ENCODE assay signal across 8 mouse cellular contexts in genomic region chr14:55540067-55540786, GRCm38 (mm10). TPM values are rescaled to one million over a fixed set of nuclear protein-coding genes. Genes with fewer than 3 reads are reported as not detected.
DNase-seq lines count a peak whose midpoint lies in the region; ATAC-seq lines count a peak whose summit lies in the region.

Gene Pck2 (plus strand): TSS chr14:55540266.

- peak within 1 kb of the TSS; percentile 85 for H3K9ac ChIP-seq in heart, embryonic 11.5 days (ENCODE audit: low read depth, low read length)
- peak within 1 kb of the TSS; percentile 77 for H3K9ac ChIP-seq in kidney, embryonic 16.5 days (replicated peaks; ENCODE audit: low read length)
- peak within 1 kb of the TSS; percentile 87 for H3K9ac ChIP-seq in liver, embryonic 12.5 days
- H3K9ac ChIP-seq in stomach, embryonic 15.5 days: peak within 1 kb of the TSS; percentile 76

- ATAC-seq in heart, embryonic 11.5 days (replicated peaks; ENCODE audit: insufficient number of reproducible peaks, low FRiP score, low TSS enrichment): peak; percentile 94
- peak; percentile 98 for ATAC-seq in kidney, embryonic 16.5 days (ENCODE audit: low FRiP score, low TSS enrichment)
- ATAC-seq in liver, embryonic 12.5 days: peak; percentile 98
- peak; percentile 95 for ATAC-seq in stomach, embryonic 15.5 days (ENCODE audit: insufficient read depth, low FRiP score, low read depth)

- peaks cover 59% of the 10 kb centered on the region for H3K4me1 ChIP-seq in erythroblast, embryonic 14.5 days (ENCODE audit: control insufficient read depth)
- peaks cover 12% of the 10 kb centered on the region for H3K4me1 ChIP-seq in heart, embryonic 11.5 days (ENCODE audit: control insufficient read depth, insufficient read depth, low read length)
- peaks cover 12% of the 10 kb centered on the region for H3K4me1 ChIP-seq in kidney, embryonic 16.5 days (ENCODE audit: insufficient read depth, low read length)
- peaks cover 51% of the 10 kb centered on the region for H3K4me1 ChIP-seq in liver, embryonic 12.5 days
- H3K4me1 ChIP-seq in stomach, embryonic 15.5 days: peaks cover 18% of the 10 kb centered on the region; the same call in 1 of the 2 replicates

- DNase-seq in CD4-positive, CD25-positive, alpha-beta regulatory T cell, adult 2 months (ENCODE audit: low read depth, low spot score): peak; percentile 74
- DNase-seq in brain, adult 2 months (ENCODE audit: low read depth, low spot score): peak; percentile 95
- DNase-seq in naive thymus-derived CD4-positive, alpha-beta T cell, adult 2 months (ENCODE audit: low read depth): peak; percentile 55

- H3K27ac ChIP-seq in heart, embryonic 11.5 days (ENCODE audit: low read depth, low read length): peak within 1 kb of the TSS; percentile 87
- peak within 1 kb of the TSS; percentile 93 for H3K27ac ChIP-seq in kidney, embryonic 16.5 days (ENCODE audit: low read length)
- H3K27ac ChIP-seq in liver, embryonic 12.5 days: peak within 1 kb of the TSS; percentile 87
- peak within 1 kb of the TSS; percentile 95 for H3K27ac ChIP-seq in stomach, embryonic 15.5 days

- no peaks in the 10 kb centered on the region for H3K9me3 ChIP-seq in erythroblast, embryonic 14.5 days (ENCODE audit: control insufficient read depth, low read length)
- H3K9me3 ChIP-seq in heart, embryonic 11.5 days (replicated peaks; ENCODE audit: control insufficient read depth, low read length): no peaks in the 10 kb centered on the region
- no peaks in the 10 kb centered on the region for H3K9me3 ChIP-seq in kidney, embryonic 16.5 days (ENCODE audit: low read length)
- H3K9me3 ChIP-seq in liver, embryonic 12.5 days (replicated peaks): no peaks in the 10 kb centered on the region
- no peaks in the 10 kb centered on the region for H3K9me3 ChIP-seq in stomach, embryonic 15.5 days

- H3K27me3 ChIP-seq in erythroblast, embryonic 14.5 days (ENCODE audit: control insufficient read depth): no peaks in the 10 kb centered on the region
- H3K27me3 ChIP-seq in heart, embryonic 11.5 days (ENCODE audit: control insufficient read depth, insufficient read depth, low read length): no peaks in the 10 kb centered on the region
- no peaks in the 10 kb centered on the region for H3K27me3 ChIP-seq in kidney, embryonic 16.5 days (ENCODE audit: insufficient read depth, low read length)
- H3K27me3 ChIP-seq in liver, embryonic 12.5 days (replicated peaks): 0 out of 2 replicates have a peak, but pooled peaks cover 4% of the 10 kb centered on the region
- H3K27me3 ChIP-seq in stomach, embryonic 15.5 days (replicated peaks): no peaks in the 10 kb centered on the region

- peaks cover 36% of the 10 kb centered on the region for H3K36me3 ChIP-seq in erythroblast, embryonic 14.5 days (ENCODE audit: control insufficient read depth)
- H3K36me3 ChIP-seq in heart, embryonic 11.5 days (ENCODE audit: control insufficient read depth, insufficient read depth, low read length): peaks cover under 1% of the 10 kb centered on the region; the same call in 1 of the 2 replicates
- H3K36me3 ChIP-seq in kidney, embryonic 16.5 days (ENCODE audit: insufficient read depth, low read length): peaks cover 26% of the 10 kb centered on the region
- peaks cover 30% of the 10 kb centered on the region for H3K36me3 ChIP-seq in liver, embryonic 12.5 days
- peaks cover 12% of the 10 kb centered on the region; the same call in 1 of the 2 replicates for H3K36me3 ChIP-seq in stomach, embryonic 15.5 days

- 0% methylated on average over 32 of the region's 32 CpGs for WGBS in heart, embryonic 11.5 days (ENCODE audit: insufficient replicate concordance)
- WGBS in kidney, embryonic 16.5 days: 0% methylated on average over 32 of the region's 32 CpGs
- under 1% methylated on average over 32 of the region's 32 CpGs for WGBS in liver, embryonic 12.5 days (ENCODE audit: insufficient replicate concordance)
- under 1% methylated on average over 32 of the region's 32 CpGs for WGBS in stomach, embryonic 15.5 days

- peak within 1 kb of the TSS; percentile 84 for H3K4me3 ChIP-seq in erythroblast, embryonic 14.5 days (replicated peaks)
- H3K4me3 ChIP-seq in heart, embryonic 11.5 days (ENCODE audit: low read depth, low read length): peak within 1 kb of the TSS; percentile 74
- H3K4me3 ChIP-seq in kidney, embryonic 16.5 days (ENCODE audit: low read length): peak within 1 kb of the TSS; percentile 64
- peak within 1 kb of the TSS; percentile 71 for H3K4me3 ChIP-seq in liver, embryonic 12.5 days
- peak within 1 kb of the TSS; percentile 73 for H3K4me3 ChIP-seq in stomach, embryonic 15.5 days (replicated peaks)

- H3K4me2 ChIP-seq in heart, embryonic 11.5 days: peak within 1 kb of the TSS; percentile 90
- H3K4me2 ChIP-seq in kidney, embryonic 16.5 days (replicated peaks; ENCODE audit: low read depth, low read length): peak within 1 kb of the TSS; percentile 64
- peak within 1 kb of the TSS; percentile 89 for H3K4me2 ChIP-seq in liver, embryonic 12.5 days
- peak within 1 kb of the TSS; percentile 82 for H3K4me2 ChIP-seq in stomach, embryonic 15.5 days

RNA-seq across cellular contexts. Expression of gene Pck2, which starts in this region (rescaled TPM):
- 6.1 and 9.3 TPM in 2 replicates for polyA plus RNA-seq in erythroblast, embryonic 14.5 days (2012)
- polyA plus RNA-seq in heart, embryonic 11.5 days (2014; fragmentation: Nextera tagmentation; extraction: Ambion mirVana): 28.0 and 33.0 TPM in 2 replicates
- 64.2 and 66.0 TPM in 2 replicates for polyA plus RNA-seq in kidney, embryonic 16.5 days (2015; fragmentation: Nextera tagmentation; extraction: Ambion mirVana)
- polyA plus RNA-seq in liver, embryonic 12.5 days (2016; fragmentation: Nextera tagmentation; extraction: Ambion mirVana): 35.5 and 37.4 TPM in 2 replicates
- polyA plus RNA-seq in stomach, embryonic 15.5 days (2015; fragmentation: Nextera tagmentation; extraction: Ambion mirVana): 48.5 and 52.8 TPM in 2 replicates

Comparison
In these comparisons a context has a peak if more than half of its experiments do, and no peak if none do; other contexts are left out.
1. Peak in every context shown above with its lines: DNase-seq, ATAC-seq, H3K4me3 ChIP-seq and H3K27ac ChIP-seq.